Mouse (Mus musculus) liver, adult 2 months (tissue): ENCODE measurements at regions not wholly inside any gene's neighbourhood (a gene's known extent, or its start where the extent isn't known, plus 50 kb on each side); places are given as distances from the start of the nearest gene placed in this dataset.
A peak's percentile ranks its signal among the peaks of the same experiment; 100 is the strongest.

Experiments used
- DNase-seq: peaks from one replicate; pipeline ENCODE4 v3.0.0-alpha.2; 2011; ENCODE audit warnings: low read depth, low spot score; ENCODE audit errors: extremely low read depth
- H3K27ac ChIP-seq: fragments of 200-500 bp; replicated peaks from 2 replicates; pipeline ENCODE4 v1.5.1; 2012; ENCODE audit warnings: low read depth, mild to moderate bottlenecking, control low read depth, inconsistent platforms, low read length; ENCODE audit not compliant: insufficient read depth
- H3K27me3 ChIP-seq: fragments of 200-500 bp; 2 replicates; pipeline ENCODE4 v1.6.1; 2012; ENCODE audit warnings: mild to moderate bottlenecking, moderate library complexity, low read length, inconsistent platforms; ENCODE audit not compliant: control insufficient read depth, insufficient read depth
- H3K36me3 ChIP-seq: fragments of 200-500 bp; 2 replicates; pipeline ENCODE4 v1.6.1; 2012; ENCODE audit warnings: low read length, inconsistent platforms; ENCODE audit not compliant: control insufficient read depth, insufficient read depth
- H3K4me1 ChIP-seq: fragments of 200-500 bp; 2 replicates; pipeline ENCODE4 v1.6.1; 2011; ENCODE audit warnings: low read length; ENCODE audit not compliant: control insufficient read depth, insufficient read depth
- H3K4me3 ChIP-seq: fragments of 200-500 bp; 2 replicates; pipeline ENCODE4 v1.5.1; 2011; ENCODE audit warnings: low read depth, mild to moderate bottlenecking, control low read depth, low read length, moderate library complexity; ENCODE audit not compliant: insufficient read depth
- H3K79me2 ChIP-seq: fragments of 200-500 bp; 2 replicates; pipeline ENCODE4 v1.6.1; 2012; ENCODE audit warnings: inconsistent platforms, mild to moderate bottlenecking, low read length, moderate library complexity; ENCODE audit not compliant: control insufficient read depth, insufficient read depth
- H3K9ac ChIP-seq: fragments of 200-500 bp; 2 replicates; pipeline ENCODE4 v1.6.1; 2012; ENCODE audit warnings: low read depth, mild to moderate bottlenecking, control low read depth, inconsistent platforms, low read length
- CTCF ChIP-seq: fragments of 200-500 bp; IDR thresholded peaks from 2 replicates; pipeline ENCODE4 v1.5.1; 2011; ENCODE audit warnings: low read depth, low read length, control low read depth
- POLR2A ChIP-seq: fragments of 200-500 bp; IDR thresholded peaks from 2 replicates; pipeline ENCODE4 v1.6.1; 2011; ENCODE audit warnings: low read length, control low read depth; ENCODE audit not compliant: insufficient read depth; ENCODE audit errors: extremely low read depth
- WGBS: fragments of 180-500 bp; shearing (Covaris S2); methylation state at CpG from one replicate; pipeline ENCODE4 v1.1.7; 2018; 5-methylcytosine and 5-hydroxymethylcytosine counted together

DNA sequence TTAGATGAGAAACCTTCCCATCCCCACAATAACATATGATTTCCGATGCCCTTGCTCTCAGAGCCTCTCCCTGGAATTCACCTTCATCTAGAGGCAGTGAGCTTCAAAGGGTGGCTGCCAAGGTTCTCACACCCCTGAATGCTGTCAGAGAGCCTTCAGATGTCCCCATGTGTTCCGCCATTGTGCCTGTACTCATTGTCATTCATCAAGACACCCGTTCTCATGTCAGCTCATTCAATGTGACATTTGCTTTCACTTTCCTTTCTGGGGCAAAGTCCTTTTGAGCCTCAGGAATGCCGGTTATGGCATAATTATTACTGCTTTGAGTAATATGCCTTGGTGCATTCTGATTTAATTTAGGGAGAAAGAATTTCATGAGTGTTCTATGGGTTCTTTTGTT, 99.1 kb upstream of the Kbtbd8 start:
- TF ChIP-seq CTCF: no peak
- TF ChIP-seq POLR2A: no peak
- WGBS: 47% methylated on average over 4 of the region's 4 CpGs
- H3K4me3 ChIP-seq: no peak overlapping the region
- H3K9ac ChIP-seq: no peak overlapping the region
- H3K27me3 ChIP-seq: no peaks in the 10 kb centered on the region
- H3K4me1 ChIP-seq: no peaks in the 10 kb centered on the region; the same call in 1 of the 2 replicates
- H3K27ac ChIP-seq: no peak overlapping the region
- H3K36me3 ChIP-seq: no peaks in the 10 kb centered on the region
- H3K79me2 ChIP-seq: no peaks in the 10 kb centered on the region
- peak; percentile 60 for DNase-seq

DNA sequence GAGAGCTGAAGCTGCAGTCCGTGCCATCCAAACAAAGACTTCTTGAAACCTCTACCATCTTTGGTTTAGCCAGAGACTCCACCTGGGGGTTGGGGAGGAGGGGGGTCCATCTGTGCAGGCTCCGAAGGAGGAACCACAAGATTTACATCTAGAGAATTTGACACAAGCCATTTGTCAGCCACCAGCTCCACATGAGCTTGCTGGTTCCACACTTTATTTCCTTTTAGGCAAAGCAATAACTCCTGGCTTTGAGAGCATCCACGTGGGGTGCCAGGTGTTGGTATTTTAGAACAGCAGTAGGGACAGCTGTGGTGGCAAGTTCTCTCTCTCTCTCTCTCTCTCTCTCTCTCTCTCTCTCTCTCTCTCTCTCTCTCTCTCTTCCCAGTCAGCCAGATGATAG, 99.6 kb upstream of the Kbtbd8 start:
- Histone ChIP-seq H3K4me1 (no peaks in the 10 kb centered on the region; the same call in 1 of the 2 replicates), H3K79me2 (no peaks in the 10 kb centered on the region), H3K36me3 (no peaks in the 10 kb centered on the region), H3K27ac (no peak overlapping the region), H3K4me3 (no peak overlapping the region), H3K27me3 (no peaks in the 10 kb centered on the region), H3K9ac (no peak overlapping the region)
- DNase-seq: no peak
- no peak for TF ChIP-seq CTCF
- TF ChIP-seq POLR2A: no peak
- 79% methylated on average over 3 of the region's 3 CpGs for WGBS

DNA sequence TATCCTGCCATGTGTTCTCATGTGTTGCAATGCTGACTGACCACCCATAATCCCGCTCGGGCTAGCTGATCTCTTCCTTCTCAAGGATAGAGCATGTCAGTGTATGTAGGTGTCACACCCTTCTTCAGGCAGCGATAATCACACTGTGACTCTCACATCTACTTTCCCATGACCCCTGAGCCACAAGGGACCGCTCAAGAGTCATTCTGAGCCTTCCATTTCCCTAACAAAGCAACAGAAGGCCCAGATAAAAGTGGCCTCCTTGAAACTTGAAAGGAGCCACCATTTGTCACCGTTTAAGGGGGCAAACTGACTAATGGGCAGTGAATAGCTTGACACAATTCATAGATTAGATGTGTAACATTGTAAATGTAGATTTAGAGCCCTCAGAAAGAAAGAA, 103.9 kb upstream of the Kbtbd8 start:
- Histone ChIP-seq H3K4me3 (no peak overlapping the region), H3K9ac (no peak overlapping the region), H3K36me3 (no peaks in the 10 kb centered on the region), H3K4me1 (no peaks in the 10 kb centered on the region; the same call in 1 of the 2 replicates), H3K27me3 (no peaks in the 10 kb centered on the region), H3K79me2 (no peaks in the 10 kb centered on the region), H3K27ac (no peak overlapping the region)
- no peak for DNase-seq
- WGBS: 61% methylated on average over 5 of the region's 5 CpGs
- TF ChIP-seq POLR2A (no peak), CTCF (no peak)

DNA sequence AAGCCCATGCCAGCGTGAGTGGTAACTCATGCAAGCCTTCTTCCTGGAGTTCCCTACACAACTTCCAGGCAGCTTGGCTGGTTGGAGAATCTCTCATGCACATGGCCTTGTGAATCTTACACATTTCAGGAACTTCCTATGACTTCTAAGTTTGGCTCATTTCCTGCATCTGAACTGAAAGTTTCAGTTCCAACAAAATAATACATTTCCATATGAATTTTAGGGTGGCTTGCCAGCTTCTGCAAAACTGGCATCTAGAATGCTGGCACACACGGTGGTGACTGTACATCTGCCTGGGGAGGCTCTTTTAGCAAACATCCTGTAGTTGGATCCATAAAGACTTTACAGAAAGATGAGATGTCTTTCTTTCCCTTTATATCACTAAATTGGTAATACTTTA, 110.6 kb upstream of the Kbtbd8 start:
- Histone ChIP-seq H3K27ac (no peak overlapping the region), H3K79me2 (no peaks in the 10 kb centered on the region), H3K36me3 (no peaks in the 10 kb centered on the region), H3K4me1 (no peaks in the 10 kb centered on the region), H3K9ac (no peak overlapping the region), H3K4me3 (no peak overlapping the region), H3K27me3 (no peaks in the 10 kb centered on the region)
- DNase-seq: no peak
- TF ChIP-seq CTCF (no peak), POLR2A (no peak)
- 87% methylated on average over 2 of the region's 2 CpGs for WGBS

DNA sequence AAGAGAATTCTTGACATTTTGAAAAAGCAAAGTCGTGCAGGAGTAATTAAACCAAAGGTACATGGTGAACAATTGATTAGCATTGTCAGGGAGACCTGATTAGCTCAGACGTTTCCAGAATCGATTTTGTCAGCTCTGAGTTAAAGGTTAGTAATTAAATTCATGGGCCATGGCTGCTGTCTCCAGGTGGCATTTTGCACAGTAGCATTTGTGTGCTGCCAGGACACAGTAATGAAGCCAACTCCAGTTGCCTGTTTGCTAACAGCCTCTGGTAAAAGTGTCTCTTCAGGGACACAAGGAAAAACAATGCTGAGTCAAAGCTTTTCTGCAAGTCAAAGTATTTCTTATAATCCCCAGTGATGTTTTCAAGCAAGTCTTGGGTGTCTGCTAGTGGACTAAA, 113.3 kb upstream of the Kbtbd8 start:
- Histone ChIP-seq H3K4me1 (peaks cover 7% of the 10 kb centered on the region), H3K27ac (no peak overlapping the region), H3K4me3 (no peak overlapping the region), H3K79me2 (no peaks in the 10 kb centered on the region), H3K9ac (no peak overlapping the region), H3K27me3 (no peaks in the 10 kb centered on the region), H3K36me3 (no peaks in the 10 kb centered on the region)
- TF ChIP-seq POLR2A: no peak
- no peak for TF ChIP-seq CTCF
- 38% methylated on average over 3 of the region's 3 CpGs for WGBS
- DNase-seq: peak; percentile 86

DNA sequence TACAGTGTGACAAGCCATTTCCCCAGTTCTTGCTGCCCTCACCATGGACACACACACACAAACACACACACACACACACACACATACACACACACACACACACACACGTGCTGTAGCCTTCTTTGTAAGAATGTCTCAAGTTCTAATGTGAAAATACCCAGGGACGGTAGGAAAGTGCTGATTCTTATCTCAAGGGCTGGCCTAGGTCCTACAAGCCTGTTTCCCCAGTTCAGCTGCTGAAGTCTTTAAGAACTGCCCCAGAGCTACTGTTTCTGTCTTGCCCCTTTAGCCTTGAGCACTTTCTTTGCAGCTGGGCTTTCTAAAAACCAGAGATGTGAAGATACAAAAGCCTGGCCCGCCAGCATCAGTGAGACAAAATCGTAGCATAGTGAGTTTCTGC, 117.5 kb upstream of the Kbtbd8 start:
- WGBS: 50% methylated on average over 4 of the region's 4 CpGs
- Histone ChIP-seq H3K79me2 (no peaks in the 10 kb centered on the region), H3K27me3 (no peaks in the 10 kb centered on the region), H3K9ac (peak overlapping the region; percentile 38; the same call in 1 of the 2 replicates), H3K36me3 (no peaks in the 10 kb centered on the region), H3K4me3 (no peak overlapping the region), H3K4me1 (peaks cover 20% of the 10 kb centered on the region), H3K27ac (peak overlapping the region; percentile 79)
- TF ChIP-seq POLR2A: no peak
- TF ChIP-seq CTCF: no peak
- no peak for DNase-seq

DNA sequence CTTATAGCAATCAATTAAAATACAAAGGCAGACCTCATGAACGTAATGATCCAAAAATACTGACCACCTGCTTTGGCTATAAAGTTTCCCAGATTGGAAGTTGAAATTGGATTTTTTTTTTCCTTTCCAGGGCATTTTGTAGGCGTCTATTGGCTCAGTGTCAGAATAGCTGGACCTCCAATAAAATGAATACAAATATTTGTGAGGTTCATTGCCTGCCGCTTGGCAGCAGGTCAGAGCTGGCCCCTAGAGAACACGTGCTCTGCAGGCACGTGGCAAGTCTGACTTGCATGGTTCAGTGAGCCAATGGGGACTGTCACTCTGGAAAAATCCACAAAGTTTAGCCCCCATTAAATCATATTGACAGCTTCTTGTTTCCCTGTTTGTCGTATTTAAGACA, 118.0 kb upstream of the Kbtbd8 start:
- DNase-seq: peak; percentile 96
- no peak overlapping the region for H3K9ac ChIP-seq

More for the DNA sequence above, 118.0 kb upstream of the Kbtbd8 start:
- Histone ChIP-seq H3K4me1 (peaks cover 20% of the 10 kb centered on the region), H3K79me2 (no peaks in the 10 kb centered on the region), H3K27me3 (no peaks in the 10 kb centered on the region), H3K4me3 (no peak overlapping the region), H3K27ac (peak overlapping the region; percentile 86), H3K36me3 (no peaks in the 10 kb centered on the region)
- WGBS: 19% methylated on average over 6 of the region's 6 CpGs
- TF ChIP-seq CTCF (no peak), POLR2A (no peak)
